Mouse (Mus musculus) c-Kit-positive CD71-negative TER-119-negative erythroid progenitor cells, embryonic 14.5 days (primary cell): Measurements from ENCODE around the gene Serpina10.
"Not testable (repeated sequence)": the region's sequence is repeated elsewhere in the genome, so short reads cannot be mapped to it uniquely, and the experiment has no call there.

ENCODE experiments used
- DNase-seq: peaks from one replicate; pipeline ENCODE4 v3.0.0-alpha.2; 2013; ENCODE audit warnings: low read depth

The Serpina10 gene

DNA sequence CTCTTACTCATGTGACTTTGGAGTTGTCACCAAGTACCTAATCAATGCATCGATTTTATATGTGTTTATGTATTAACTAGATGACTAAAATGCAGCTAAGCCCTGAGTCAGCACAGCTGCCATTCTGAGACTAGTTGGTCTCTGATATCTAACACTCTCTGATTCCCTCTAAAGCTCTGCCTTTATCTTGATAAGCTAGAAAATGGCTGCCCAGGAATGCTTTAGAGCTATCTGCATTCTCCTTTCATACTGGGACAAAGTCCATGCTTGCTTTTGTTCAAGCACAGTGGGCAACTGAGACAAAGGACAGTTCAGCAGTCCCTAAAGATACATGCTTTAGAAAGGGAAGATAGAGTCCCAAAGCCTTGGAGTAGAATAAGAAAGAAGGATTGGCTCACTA, 16.1 kb downstream of the Serpina10 start:
- DNase-seq: no peak

- DNase-seq: no peak
These were observed 29.4 kb downstream of the Serpina10 start for GRCm38 (mm10) chr12:103601839-103602238.

DNA sequence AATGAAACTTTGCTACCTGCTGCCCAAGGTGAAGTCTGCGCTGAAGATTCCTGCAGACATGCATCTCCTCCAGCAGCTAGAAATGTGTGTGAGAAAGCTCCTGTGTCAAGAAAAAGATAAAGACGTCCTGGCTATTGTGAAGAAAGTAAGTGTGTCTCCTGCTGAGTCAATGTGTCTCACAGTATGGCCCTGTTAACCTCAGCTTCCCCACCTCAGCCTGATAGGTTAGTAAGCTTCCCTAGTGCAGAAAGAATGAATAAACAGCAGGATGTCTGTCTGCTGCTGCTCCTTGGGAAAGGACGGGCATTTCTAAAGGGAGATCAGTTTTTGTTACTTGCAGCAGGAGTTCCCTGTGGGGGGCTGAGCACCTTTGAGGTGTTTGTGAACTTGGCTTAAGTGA, 30.9 kb downstream of the Serpina10 start:
- DNase-seq: no peak

- no peak for DNase-seq
These were observed 32.8 kb downstream of the Serpina10 start for GRCm38 (mm10) chr12:103598411-103598810.

- no peak for DNase-seq
These were observed 47.5 kb downstream of the Serpina10 start for GRCm38 (mm10) chr12:103583771-103584170.

DNA sequence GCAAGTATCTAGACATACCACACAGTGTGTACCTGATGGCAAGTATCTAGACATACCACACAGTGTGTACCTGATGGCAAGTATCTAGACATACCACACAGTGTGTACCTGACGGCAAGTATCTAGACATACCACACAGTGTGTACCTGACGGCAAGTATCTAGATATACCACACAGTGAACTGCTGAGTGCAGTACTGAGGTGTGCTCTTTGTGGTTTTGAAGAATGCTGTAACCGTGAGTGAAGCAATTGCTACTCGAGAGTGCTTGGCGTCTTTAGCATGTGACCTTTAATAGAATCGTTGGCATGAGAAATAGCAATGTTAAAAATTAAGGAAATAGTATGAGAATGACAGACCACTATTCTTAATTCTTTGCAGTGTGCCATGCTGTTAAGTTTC, 53.1 kb downstream of the Serpina10 start:
- DNase-seq: not testable (repeated sequence)

- DNase-seq: no peak
These were observed 61.6 kb downstream of the Serpina10 start for GRCm38 (mm10) chr12:103569690-103570089.

DNA sequence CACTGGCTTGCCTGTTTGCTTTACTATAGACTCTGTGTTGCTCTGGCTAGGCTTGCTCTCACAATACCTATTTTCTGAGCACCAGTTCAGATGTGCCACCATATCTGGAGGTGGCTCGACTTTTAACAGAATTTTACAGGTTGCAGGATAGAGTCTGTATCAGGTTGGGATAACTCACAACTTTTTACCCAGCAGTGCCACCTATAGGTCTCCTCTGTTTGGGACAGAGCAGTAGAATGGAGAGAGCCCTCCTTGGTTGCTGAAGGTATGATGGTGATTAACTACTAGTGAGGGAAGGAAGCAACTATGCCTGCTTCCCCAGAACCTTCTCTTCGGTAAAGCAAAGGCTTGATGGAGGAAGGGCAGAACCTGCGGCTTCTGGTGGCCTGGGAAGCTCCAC, 64.1 kb downstream of the Serpina10 start:
- no peak for DNase-seq

DNA sequence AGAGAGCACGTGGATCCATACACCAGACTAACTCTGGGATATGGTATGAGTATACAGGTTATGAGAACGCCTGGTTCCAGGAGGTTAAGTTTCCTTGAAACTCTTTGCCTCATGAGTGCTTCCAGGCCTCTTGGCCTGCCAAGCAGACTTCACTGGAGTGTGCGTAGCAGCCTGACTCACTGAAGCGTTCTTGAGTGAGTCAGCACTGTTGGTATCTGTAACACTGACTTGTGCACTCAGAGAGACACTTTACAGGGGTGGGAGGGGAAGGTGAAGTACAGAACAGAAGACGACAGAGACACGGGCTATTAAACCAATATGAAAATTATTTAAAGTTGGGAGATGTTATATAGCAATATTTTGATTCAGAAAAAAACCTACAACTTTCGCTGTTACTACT, 66.1 kb downstream of the Serpina10 start:
- no peak for DNase-seq
